Mouse (Mus musculus) hindbrain, embryonic 14.5 days (tissue): Measurements from ENCODE around the gene Olfr92. TPM values are rescaled to one million over a fixed set of nuclear protein-coding genes. Genes with fewer than 3 reads are reported as not detected.

Source experiments
- ATAC-seq: fragments of 200-750 bp; cut with Nextera tagmentation; 2 replicates; pipeline ENCODE4 v1.8.0; 2017; ENCODE audit warnings: moderate number of reproducible peaks, mild to moderate bottlenecking, moderate TSS enrichment, moderate library complexity; ENCODE audit not compliant: low FRiP score
- DNase-seq: peaks from one replicate; pipeline ENCODE4 v3.0.0-alpha.2; 2015; ENCODE audit warnings: low spot score
- H3K27ac ChIP-seq: fragments of 300-500 bp; sonication (generic); 2 replicates; pipeline ENCODE4 v1.5.1; 2014; ENCODE audit warnings: mild to moderate bottlenecking, moderate library complexity
- H3K27me3 ChIP-seq: fragments of 300-500 bp; sonication (generic); 2 replicates; pipeline ENCODE4 v1.6.1; 2014; ENCODE audit warnings: mild to moderate bottlenecking, low read length, mixed read lengths; ENCODE audit not compliant: control insufficient read depth, insufficient read depth
- H3K36me3 ChIP-seq: fragments of 300-500 bp; sonication (generic); replicated peaks from 2 replicates; pipeline ENCODE4 v1.6.1; 2014; ENCODE audit not compliant: control insufficient read depth, insufficient read depth
- H3K4me1 ChIP-seq: fragments of 300-500 bp; sonication (generic); replicated peaks from 2 replicates; pipeline ENCODE4 v1.6.1; 2014; ENCODE audit warnings: antibody characterized with exemption, low read length, mixed read lengths; ENCODE audit not compliant: control insufficient read depth, insufficient read depth
- H3K4me2 ChIP-seq: fragments of 300-500 bp; sonication (generic); replicated peaks from 2 replicates; pipeline ENCODE4 v1.6.1; 2014; ENCODE audit warnings: mild to moderate bottlenecking, moderate library complexity
- H3K4me3 ChIP-seq: fragments of 300-500 bp; sonication (generic); replicated peaks from 2 replicates; pipeline ENCODE4 v1.5.1; 2014; ENCODE audit warnings: mild to moderate bottlenecking, low read length
- H3K9ac ChIP-seq: fragments of 300-500 bp; sonication (generic); 2 replicates; pipeline ENCODE4 v1.6.1; 2014
- H3K9me3 ChIP-seq: fragments of 300-500 bp; sonication (generic); 2 replicates; pipeline ENCODE4 v1.6.1; 2016; ENCODE audit warnings: low read length; ENCODE audit not compliant: control insufficient read depth
- WGBS: fragments of 180-500 bp; shearing (Covaris S2); extraction: QIAGEN DNeasy Blood & Tissue Kit; methylation state at CpG from one replicate; pipeline ENCODE4 v1.1.7; 2014; 5-methylcytosine and 5-hydroxymethylcytosine counted together
- polyA plus RNA-seq: library from polyadenylated mRNA; unstranded; fragments of >200 nt; fragmentation: Nextera tagmentation; extraction: Ambion mirVana; gene quantifications from 2 replicates; pipeline ENCODE4 v1.2.1, GENCODE M21; 2014

Olfr92 gene
- polyA plus RNA-seq, 1 experiment from 2014 or later = not detected

GRCm38 (mm10) chr17:37067861-37068260 is 52.0 kb downstream of the Olfr92 start:
- Histone ChIP-seq H3K27me3 (no peaks in the 10 kb centered on the region), H3K9ac (no peak overlapping the region), H3K36me3 (peaks cover 100% of the 10 kb centered on the region), H3K27ac (no peak overlapping the region), H3K4me3 (no peak overlapping the region), H3K4me2 (no peak overlapping the region), H3K9me3 (no peaks in the 10 kb centered on the region), H3K4me1 (no peaks in the 10 kb centered on the region)
- DNase-seq (no peak), ATAC-seq (no peak)
- 76% methylated on average over 1 of the region's 1 CpGs for WGBS

- 96% methylated on average over 2 of the region's 2 CpGs for WGBS
- no peak overlapping the region for H3K4me3 ChIP-seq
- H3K36me3 ChIP-seq = peaks cover 100% of the 10 kb centered on the region
- no peak overlapping the region for H3K9ac ChIP-seq
- H3K4me1 ChIP-seq = no peaks in the 10 kb centered on the region
- no peak overlapping the region for H3K4me2 ChIP-seq
- no peak for ATAC-seq
- no peak overlapping the region for H3K27ac ChIP-seq
- no peaks in the 10 kb centered on the region for H3K9me3 ChIP-seq
- DNase-seq = no peak
- no peaks in the 10 kb centered on the region for H3K27me3 ChIP-seq
Observed at GRCm38 (mm10) chr17:37065993-37066392, 53.9 kb downstream of the Olfr92 start.

GRCm38 (mm10) chr17:37063686-37064495 is 56.0 kb downstream of the Olfr92 start:
- WGBS = 73% methylated on average over 11 of the region's 11 CpGs
- no peak overlapping the region for H3K4me3 ChIP-seq
- H3K27ac ChIP-seq = no peak overlapping the region
- H3K27me3 ChIP-seq = no peaks in the 10 kb centered on the region
- no peak overlapping the region for H3K9ac ChIP-seq
- ATAC-seq (no peak), DNase-seq (no peak)
- H3K9me3 ChIP-seq = no peaks in the 10 kb centered on the region
- H3K36me3 ChIP-seq = peaks cover 100% of the 10 kb centered on the region
- no peaks in the 10 kb centered on the region for H3K4me1 ChIP-seq
- H3K4me2 ChIP-seq = no peak overlapping the region

- WGBS = 72% methylated on average over 10 of the region's 10 CpGs
Observed at GRCm38 (mm10) chr17:37063063-37063462, 56.8 kb downstream of the Olfr92 start.

GRCm38 (mm10) chr17:37062101-37062641 is 57.7 kb downstream of the Olfr92 start:
- H3K36me3 ChIP-seq = peaks cover 99% of the 10 kb centered on the region
- no peaks in the 10 kb centered on the region for H3K4me1 ChIP-seq
- no peaks in the 10 kb centered on the region for H3K9me3 ChIP-seq
- H3K4me2 ChIP-seq = no peak overlapping the region
- ATAC-seq = no peak
- H3K9ac ChIP-seq = no peak overlapping the region
- H3K27ac ChIP-seq = no peak overlapping the region
- H3K27me3 ChIP-seq = no peaks in the 10 kb centered on the region
- 90% methylated on average over 10 of the region's 10 CpGs for WGBS
- DNase-seq = no peak
- no peak overlapping the region for H3K4me3 ChIP-seq

More at GRCm38 (mm10) chr17:37063063-37063462, 56.8 kb downstream of the Olfr92 start:
- Histone ChIP-seq H3K27ac (no peak overlapping the region), H3K4me1 (no peaks in the 10 kb centered on the region), H3K9ac (no peak overlapping the region), H3K36me3 (peaks cover 100% of the 10 kb centered on the region), H3K9me3 (no peaks in the 10 kb centered on the region), H3K4me2 (no peak overlapping the region), H3K27me3 (no peaks in the 10 kb centered on the region), H3K4me3 (no peak overlapping the region)
- DNase-seq = no peak
- ATAC-seq = no peak

GRCm38 (mm10) chr17:37061435-37061834 is 58.5 kb downstream of the Olfr92 start:
- no peaks in the 10 kb centered on the region for H3K9me3 ChIP-seq
- no peaks in the 10 kb centered on the region for H3K27me3 ChIP-seq
- H3K4me2 ChIP-seq = no peak overlapping the region
- H3K4me3 ChIP-seq = no peak overlapping the region
- no peak for DNase-seq
- no peak overlapping the region for H3K27ac ChIP-seq
- peaks cover 99% of the 10 kb centered on the region for H3K36me3 ChIP-seq
- 0 out of 2 replicates have a peak, but pooled peaks cover 4% of the 10 kb centered on the region for H3K4me1 ChIP-seq
- 66% methylated on average over 3 of the region's 3 CpGs for whole genome bisulfite sequencing
- ATAC-seq = no peak
- no peak overlapping the region for H3K9ac ChIP-seq

Other genes with a start within 250 kb of the Olfr92 start
- gene Trim40, start 230.0 kb downstream of the Olfr92 start, polyA plus RNA-seq = not detected in 2 replicates
- not detected in 2 replicates for gene Trim31, start 222.0 kb downstream of the Olfr92 start, polyA plus RNA-seq
- gene Rnf39, start 177.2 kb downstream of the Olfr92 start, polyA plus RNA-seq = 0.90 and 1.3 TPM in 2 replicates
- gene Ppp1r11, start 168.3 kb downstream of the Olfr92 start, polyA plus RNA-seq = 170 and 191 TPM in 2 replicates
- 50.4 and 55.7 TPM in 2 replicates for gene Znrd1, start 161.5 kb downstream of the Olfr92 start, polyA plus RNA-seq
- gene Znrd1as, start 161.5 kb downstream of the Olfr92 start, polyA plus RNA-seq = 3.4 and 5.1 TPM in 2 replicates
- gene 2410137M14Rik, start 138.9 kb downstream of the Olfr92 start, polyA plus RNA-seq = 0.47 TPM in 1 of 2 replicates, not detected in the other
- gene H2-M5, start 130.6 kb downstream of the Olfr92 start, polyA plus RNA-seq = 0.64 and 1.0 TPM in 2 replicates
- gene Zfp57, start 118.9 kb downstream of the Olfr92 start, polyA plus RNA-seq = 225 and 236 TPM in 2 replicates
- gene Mog, start 96.7 kb downstream of the Olfr92 start, polyA plus RNA-seq = 2.2 and 3.1 TPM in 2 replicates
- 114 and 117 TPM in 2 replicates for gene Gabbr1, start 74.1 kb downstream of the Olfr92 start, polyA plus RNA-seq
- not detected in 2 replicates for gene Olfr90, start 31.6 kb downstream of the Olfr92 start, polyA plus RNA-seq
- gene Olfr91, start 21.8 kb downstream of the Olfr92 start, polyA plus RNA-seq = not detected in 2 replicates
- gene Olfr93, start 41.4 kb upstream of the Olfr92 start, polyA plus RNA-seq = not detected in 2 replicates
- gene Ubd, start 73.8 kb upstream of the Olfr92 start, polyA plus RNA-seq = not detected in 2 replicates
- 0.21 TPM in 1 of 2 replicates, not detected in the other for gene Olfr94, start 80.9 kb upstream of the Olfr92 start, polyA plus RNA-seq
- not detected in 2 replicates for gene Olfr95, start 93.0 kb upstream of the Olfr92 start, polyA plus RNA-seq
- gene Olfr96, start 100.1 kb upstream of the Olfr92 start, polyA plus RNA-seq = not detected in 2 replicates
- gene Olfr97, start 117.2 kb upstream of the Olfr92 start, polyA plus RNA-seq = not detected in 2 replicates
- not detected in 2 replicates for gene Olfr98, start 143.7 kb upstream of the Olfr92 start, polyA plus RNA-seq
- 0.90 and 1.8 TPM in 2 replicates for gene H2-M3, start 150.1 kb upstream of the Olfr92 start, polyA plus RNA-seq
- gene Olfr99, start 163.4 kb upstream of the Olfr92 start, polyA plus RNA-seq = not detected in 2 replicates
- not detected in 2 replicates for gene Olfr101, start 184.2 kb upstream of the Olfr92 start, polyA plus RNA-seq
- gene Olfr102, start 197.0 kb upstream of the Olfr92 start, polyA plus RNA-seq = not detected in 2 replicates
- not detected in 2 replicates for gene Olfr103, start 219.6 kb upstream of the Olfr92 start, polyA plus RNA-seq
- not detected in 2 replicates for gene Olfr104-ps, start 239.5 kb upstream of the Olfr92 start, polyA plus RNA-seq